Mouse (Mus musculus) heart, embryonic 14.5 days (tissue): ENCODE data around the gene Acap3. TPM values are rescaled to one million over a fixed set of nuclear protein-coding genes. Genes with fewer than 3 reads are reported as not detected.

Experiments used
- ATAC-seq: fragments of 200-750 bp; cut with Nextera tagmentation; 2 replicates; pipeline ENCODE4 v1.8.0; 2017; ENCODE audit warnings: low read depth, moderate TSS enrichment; ENCODE audit not compliant: insufficient number of reproducible peaks, insufficient read depth, low FRiP score
- H3K27ac ChIP-seq, 2 experiments: fragments of 200-500 bp in 1 of 2; fragments of 300-500 bp in 1 of 2; sonication (generic) in 1 of 2; replicated peaks in 1 of 2; 2 replicates each; pipeline ENCODE4 v1.5.1; 2012 to 2014; ENCODE audit warnings: low read depth in 2 of 2, low read length in 2 of 2, control low read depth in 1 of 2, mild to moderate bottlenecking in 1 of 2, mixed read lengths in 1 of 2; ENCODE audit not compliant: control insufficient read depth in 1 of 2, insufficient read depth in 1 of 2
- H3K27me3 ChIP-seq: fragments of 300-500 bp; sonication (generic); 2 replicates; pipeline ENCODE4 v1.6.1; 2014; ENCODE audit warnings: mild to moderate bottlenecking, low read length, control low read depth; ENCODE audit not compliant: control insufficient read depth, insufficient read depth
- H3K36me3 ChIP-seq: fragments of 300-500 bp; sonication (generic); 2 replicates; pipeline ENCODE4 v1.6.1; 2014; ENCODE audit warnings: mild to moderate bottlenecking, control low read depth, low read length, mixed read lengths; ENCODE audit not compliant: control insufficient read depth, insufficient read depth
- H3K4me1 ChIP-seq, 2 experiments: fragments of 200-500 bp in 1 of 2; fragments of 300-500 bp in 1 of 2; sonication (generic) in 1 of 2; 2 replicates each; pipeline ENCODE4 v1.6.1; 2012 to 2014; ENCODE audit warnings: low read length in 2 of 2, control low read depth in 1 of 2, mixed read lengths in 1 of 2; ENCODE audit not compliant: control insufficient read depth in 2 of 2, insufficient read depth in 2 of 2
- H3K4me2 ChIP-seq: fragments of 300-500 bp; sonication (generic); 2 replicates; pipeline ENCODE4 v1.6.1; 2014; ENCODE audit warnings: mild to moderate bottlenecking, low read length
- H3K4me3 ChIP-seq, 2 experiments: fragments of 200-500 bp in 1 of 2; fragments of 300-500 bp in 1 of 2; sonication (generic) in 1 of 2; 2 replicates each; pipeline ENCODE4 v1.5.1; 2012 to 2014; ENCODE audit warnings: low read length in 2 of 2, mild to moderate bottlenecking in 2 of 2, control low read depth in 1 of 2, low read depth in 1 of 2, moderate library complexity in 1 of 2; ENCODE audit not compliant: control insufficient read depth in 1 of 2, insufficient read depth in 1 of 2
- H3K9ac ChIP-seq: fragments of 300-500 bp; sonication (generic); 2 replicates; pipeline ENCODE4 v1.6.1; 2014; ENCODE audit warnings: mild to moderate bottlenecking, low read length
- H3K9me3 ChIP-seq: fragments of 300-500 bp; sonication (generic); 2 replicates; pipeline ENCODE4 v1.6.1; 2016; ENCODE audit warnings: low read length, control low read depth; ENCODE audit not compliant: control insufficient read depth
- WGBS: fragments of 180-500 bp; shearing (Covaris S2); extraction: QIAGEN DNeasy Blood & Tissue Kit; methylation state at CpG from one replicate; pipeline ENCODE4 v1.1.7; 2014; 5-methylcytosine and 5-hydroxymethylcytosine counted together
- microRNA-seq: library from miRNA; unstranded; fragments of <30 nt; microRNA quantifications from one replicate; pipeline ENCODE4, GENCODE M21; 2016
- polyA plus RNA-seq: library from polyadenylated mRNA; unstranded; fragments of >200 nt; fragmentation: Nextera tagmentation; extraction: Ambion mirVana; gene quantifications from 2 replicates; pipeline ENCODE4 v1.2.1, GENCODE M21; 2014

The Acap3 gene
- polyA plus RNA-seq, 1 experiment from 2014 or later = 9.4 TPM

DNA sequence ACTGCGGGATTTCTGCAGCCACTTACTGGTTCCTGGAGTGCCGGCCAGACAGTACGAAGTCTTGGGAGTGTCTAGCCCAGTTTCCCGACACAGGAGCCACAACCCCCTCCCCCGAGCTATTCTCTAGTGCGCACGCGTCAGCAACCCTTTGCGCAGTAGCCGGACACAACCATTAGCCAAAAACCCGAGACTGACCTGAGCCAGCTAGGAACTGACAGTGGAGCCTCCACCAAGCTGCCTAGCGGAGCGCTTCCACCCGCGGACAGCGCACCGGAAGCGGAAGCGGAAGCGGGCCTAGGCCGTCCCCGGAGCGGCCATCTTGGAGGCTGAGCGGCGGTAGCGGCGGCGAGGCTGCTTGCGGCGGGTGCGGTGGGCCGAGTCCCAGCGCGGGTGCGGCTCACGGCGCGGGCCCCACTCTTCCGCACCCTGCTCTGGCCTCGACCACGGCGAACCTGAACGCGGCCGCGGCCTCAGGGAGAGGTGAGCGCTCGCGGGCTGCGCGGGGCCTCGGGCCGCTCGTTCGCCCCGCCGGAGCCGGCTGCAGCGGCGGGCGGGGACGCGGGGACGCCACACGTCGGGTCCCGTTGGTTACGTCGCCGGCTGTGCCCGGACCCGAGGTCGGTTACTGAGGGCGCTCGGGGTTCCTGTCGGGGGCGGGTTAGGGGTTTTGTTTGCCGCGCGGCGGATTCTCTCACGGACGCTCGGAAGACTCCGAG, 52.1 kb downstream of the Acap3 start, which contains the start of gene Ube2j2:
Gene Ube2j2 (plus strand): TSS at position 298 of the 716 bp plus-strand sequence.
- Histone ChIP-seq H3K9me3 (no peaks in the 10 kb centered on the region), H3K9ac (peak within 1 kb of the TSS; percentile 91), H3K36me3 (peaks cover 27% of the 10 kb centered on the region), H3K27me3 (no peaks in the 10 kb centered on the region), H3K4me1 (peaks cover 10 to 23% of the 10 kb centered on the region in 2 experiments), H3K27ac (peak within 1 kb of the TSS; percentile 80), H3K4me2 (peak within 1 kb of the TSS; percentile 90), H3K4me3 (peak within 1 kb of the TSS; percentile 81 to 89)
- WGBS = under 1% methylated on average over 80 of the region's 85 CpGs
- ATAC-seq = peak; percentile 97

DNA sequence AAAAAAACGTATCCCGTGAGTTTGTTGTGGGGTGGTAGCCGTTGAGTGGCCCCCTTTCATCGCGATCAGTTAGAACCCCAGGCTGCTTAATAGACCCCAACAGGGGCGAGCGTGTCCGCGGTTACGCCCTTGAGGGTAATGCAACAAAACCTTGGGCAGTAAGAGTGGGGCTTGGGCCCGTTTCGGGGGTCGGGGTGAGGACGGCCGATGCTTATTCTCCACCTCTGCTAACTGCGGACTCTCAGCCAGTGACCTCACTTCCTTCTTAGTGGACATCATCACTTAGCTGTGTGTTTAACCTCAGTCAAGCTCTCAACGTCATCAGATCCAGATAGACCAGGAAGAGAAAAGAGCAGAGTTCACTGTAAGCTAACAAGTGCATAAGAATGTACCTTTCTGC, 52.6 kb downstream of the Acap3 start:
- H3K4me2 ChIP-seq = peak overlapping the region; percentile 90
- peaks cover 10 to 23% of the 10 kb centered on the region in 2 experiments for H3K4me1 ChIP-seq
- peak overlapping the region; percentile 91 for H3K9ac ChIP-seq
- H3K27me3 ChIP-seq = no peaks in the 10 kb centered on the region
- H3K27ac ChIP-seq = peak overlapping the region in 1 of 2 experiments; percentile 80; a peak in 2 of 4 replicates
- no peaks in the 10 kb centered on the region for H3K9me3 ChIP-seq
- peak overlapping the region; percentile 81 to 89 for H3K4me3 ChIP-seq
- ATAC-seq = no peak
- WGBS = 1% methylated on average over 17 of the region's 17 CpGs
- H3K36me3 ChIP-seq = peaks cover 33% of the 10 kb centered on the region

DNA sequence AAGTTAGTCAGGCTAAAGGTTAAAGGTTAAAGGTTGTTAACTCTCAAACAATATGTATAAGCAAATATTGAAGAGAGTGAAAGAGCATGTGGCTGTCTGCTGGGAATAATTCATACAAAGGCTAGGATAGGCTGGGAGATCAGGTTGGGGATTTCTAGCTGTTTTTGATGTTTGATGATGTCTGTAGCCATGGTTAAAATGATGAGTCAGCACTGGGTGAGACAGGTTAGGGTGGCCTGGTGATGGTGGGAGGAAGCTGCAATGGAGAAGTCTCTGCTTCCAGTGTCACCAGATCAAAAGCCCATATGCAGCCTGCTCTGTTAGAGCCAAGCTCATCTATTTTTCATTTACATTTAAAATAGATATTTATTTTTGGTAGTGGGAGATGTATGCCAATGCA, 55.5 kb downstream of the Acap3 start:
- peaks cover 61% of the 10 kb centered on the region for H3K36me3 ChIP-seq
- ATAC-seq = no peak

DNA sequence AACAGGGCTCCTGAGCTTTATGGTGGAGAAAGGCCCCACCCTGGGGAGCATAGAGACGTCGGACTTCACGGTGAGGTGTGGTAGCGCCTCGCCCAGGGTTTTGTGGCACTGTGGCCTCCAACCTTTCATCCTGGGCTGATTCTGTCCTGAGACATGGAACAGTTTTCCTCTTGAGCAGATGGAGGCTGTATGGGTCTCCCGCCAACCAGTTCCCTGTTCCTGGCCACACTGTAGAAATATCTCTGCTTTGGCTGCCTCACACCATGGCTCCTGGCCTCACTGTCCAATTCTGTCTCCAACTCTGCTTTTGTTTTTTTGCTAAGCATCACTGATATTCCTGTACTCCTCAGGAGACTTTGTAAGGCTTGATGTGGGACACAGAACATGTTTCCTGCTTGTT, 63.9 kb downstream of the Acap3 start:
- Histone ChIP-seq H3K9me3 (no peaks in the 10 kb centered on the region), H3K4me2 (no peak overlapping the region), H3K27me3 (no peaks in the 10 kb centered on the region), H3K4me3 (no peak overlapping the region), H3K9ac (no peak overlapping the region), H3K36me3 (peaks cover 82% of the 10 kb centered on the region), H3K27ac (no peak overlapping the region), H3K4me1 (no peaks in the 10 kb centered on the region)
- WGBS = 93% methylated on average over 6 of the region's 6 CpGs
- no peak for ATAC-seq

More for the DNA sequence above, 55.5 kb downstream of the Acap3 start:
- H3K4me3 ChIP-seq = no peak overlapping the region
- no peak overlapping the region for H3K27ac ChIP-seq
- no peaks in the 10 kb centered on the region for H3K27me3 ChIP-seq
- no peak overlapping the region for H3K9ac ChIP-seq
- no peak overlapping the region for H3K4me2 ChIP-seq
- H3K9me3 ChIP-seq = no peaks in the 10 kb centered on the region
- H3K4me1 ChIP-seq = peaks cover 10 to 23% of the 10 kb centered on the region in 2 experiments

Small RNA genes within 50 kb of the gene (microRNA-seq; reads per million reads assigned to microRNA genes)
- not detected for gene Gm22991

Other genes starting within 250 kb of the Acap3 start
- gene Gm10563, start 246.4 kb upstream of the Acap3 start, polyA plus RNA-seq = not detected in 2 replicates
- 63.1 and 67.1 TPM in 2 replicates for gene Mmp23, start 238.4 kb upstream of the Acap3 start, polyA plus RNA-seq
- gene Mib2, start 222.6 kb upstream of the Acap3 start, polyA plus RNA-seq = 12.5 and 15.3 TPM in 2 replicates
- 1.9 and 2.4 TPM in 2 replicates for gene Fndc10, start 197.5 kb upstream of the Acap3 start, polyA plus RNA-seq
- gene Ssu72, start 187.0 kb upstream of the Acap3 start, polyA plus RNA-seq = 113 and 115 TPM in 2 replicates
- gene Tmem240, start 157.0 kb upstream of the Acap3 start, polyA plus RNA-seq = 0.23 and 0.28 TPM in 2 replicates
- gene Atad3a, start 130.7 kb upstream of the Acap3 start, polyA plus RNA-seq = 89.0 and 95.2 TPM in 2 replicates
- gene Vwa1, start 117.1 kb upstream of the Acap3 start, polyA plus RNA-seq = 4.5 and 4.9 TPM in 2 replicates
- 2.4 and 2.5 TPM in 2 replicates for gene Tmem88b, start 105.9 kb upstream of the Acap3 start, polyA plus RNA-seq
- not detected in 2 replicates for gene Ankrd65, start 101.4 kb upstream of the Acap3 start, polyA plus RNA-seq
- 146 and 160 TPM in 2 replicates for gene Mrpl20, start 88.9 kb upstream of the Acap3 start, polyA plus RNA-seq
- 120 and 126 TPM in 2 replicates for gene Ccnl2, start 79.3 kb upstream of the Acap3 start, polyA plus RNA-seq
- gene Aurkaip1, start 60.5 kb upstream of the Acap3 start, polyA plus RNA-seq = 112 and 118 TPM in 2 replicates
- 55.5 and 75.6 TPM in 2 replicates for gene Mxra8, start 52.1 kb upstream of the Acap3 start, polyA plus RNA-seq
- 9.1 and 10.9 TPM in 2 replicates for gene Dvl1, start 44.4 kb upstream of the Acap3 start, polyA plus RNA-seq
- 0.09 and 0.12 TPM in 2 replicates for gene Tas1r3, start 28.5 kb upstream of the Acap3 start, polyA plus RNA-seq
- gene Cptp, start 22.4 kb upstream of the Acap3 start, polyA plus RNA-seq = 10.9 and 11.0 TPM in 2 replicates
- gene Ints11, start 22.3 kb upstream of the Acap3 start, polyA plus RNA-seq = 36.0 and 38.5 TPM in 2 replicates
- gene Pusl1, start within 50 bp of the Acap3 start, polyA plus RNA-seq = 28.0 and 30.0 TPM in 2 replicates
- gene Ube2j2, start 52.0 kb downstream of the Acap3 start, polyA plus RNA-seq = 75.5 and 98.6 TPM in 2 replicates
- gene C1qtnf12, start 70.5 kb downstream of the Acap3 start, polyA plus RNA-seq = 26.8 and 29.2 TPM in 2 replicates
- 8.9 and 11.5 TPM in 2 replicates for gene B3galt6, start 100.8 kb downstream of the Acap3 start, polyA plus RNA-seq
- 133 and 137 TPM in 2 replicates for gene Sdf4, start 101.0 kb downstream of the Acap3 start, polyA plus RNA-seq
- 0.51 and 0.57 TPM in 2 replicates for gene Tnfrsf4, start 122.0 kb downstream of the Acap3 start, polyA plus RNA-seq
- 2.2 and 2.3 TPM in 2 replicates for gene Tnfrsf18, start 134.3 kb downstream of the Acap3 start, polyA plus RNA-seq
- 0.11 and 0.26 TPM in 2 replicates for gene Ttll10, start 167.6 kb downstream of the Acap3 start, polyA plus RNA-seq
- 12.0 and 14.6 TPM in 2 replicates for gene 9430015G10Rik, start 218.2 kb downstream of the Acap3 start, polyA plus RNA-seq
- gene Rnf223, start 238.7 kb downstream of the Acap3 start, polyA plus RNA-seq = 0.07 and 0.22 TPM in 2 replicates